Comparison of ENCODE assay signal across 26 mouse cellular contexts in the genomic region with DNA sequence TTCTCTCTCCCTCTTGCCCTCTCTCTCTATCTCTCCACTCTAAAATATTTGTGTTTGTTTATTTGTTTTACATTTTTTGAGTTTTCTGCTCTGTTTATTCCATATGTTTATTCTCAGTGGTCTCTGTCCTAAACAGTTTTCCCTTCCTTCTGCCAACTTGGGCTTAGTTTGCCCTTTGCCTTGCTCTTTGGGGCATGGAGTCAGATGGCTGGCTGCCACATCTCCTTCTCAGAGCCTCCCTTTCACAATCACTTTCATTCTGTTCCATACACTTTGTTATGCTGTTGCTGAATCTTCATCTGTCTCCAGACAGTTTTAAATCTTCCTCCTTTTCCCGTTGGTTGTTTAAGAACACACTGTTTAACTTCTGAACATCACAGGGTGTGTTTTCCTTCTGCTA. TPM values are rescaled to one million over a fixed set of nuclear protein-coding genes. Genes with fewer than 3 reads are reported as not detected.
DNase-seq lines count a peak whose midpoint lies in the region; ATAC-seq and TF ChIP-seq lines count a peak whose summit lies in the region.
"Had no signal": no experiment of that assay in that cellular context is flagged by ENCODE, and none has a peak within 500 bp of the region (broad histone marks: within the 10 kb centered on the region; RNA-seq: fewer than 3 reads in every experiment).

No protein-coding gene starts in this region.

- no peak for TF ChIP-seq EP300 in heart, adult 2 months (IDR thresholded peaks at IDR 0.05; ENCODE audit: insufficient read depth, low read depth, low read length)

- H3K9me3 ChIP-seq in lung, embryonic 14.5 days (ENCODE audit: low read depth, low read length), result no peaks in the 10 kb centered on the region
- H3K9me3 ChIP-seq in hindbrain, embryonic 11.5 days (ENCODE audit: control insufficient read depth, low read length), result no peaks in the 10 kb centered on the region
- H3K9me3 ChIP-seq: G1E; heart, embryonic 13.5 days; limb, embryonic 12.5 days; liver, embryonic 13.5 days; midbrain, embryonic 15.5 days; neural tube, embryonic 12.5 days had no signal

- WGBS in heart, adult 2 months, result 40% methylated on average over 1 of the region's 1 CpGs
- 38% methylated on average over 1 of the region's 1 CpGs for WGBS in lung, embryonic 14.5 days
- WGBS in lung, adult 2 months, result 46% methylated on average over 1 of the region's 1 CpGs
- 85% methylated on average over 1 of the region's 1 CpGs for WGBS in hindbrain, embryonic 11.5 days

- H3K4me2 ChIP-seq in lung, embryonic 14.5 days, result no peak overlapping the region
- no peak overlapping the region for H3K4me2 ChIP-seq in hindbrain, embryonic 11.5 days (replicated peaks; ENCODE audit: low read depth, low read length)
- H3K4me2 ChIP-seq: heart, embryonic 13.5 days; hindbrain, embryonic 14.5 days; limb, embryonic 12.5 days; liver, embryonic 13.5 days; midbrain, embryonic 15.5 days; neural tube, embryonic 12.5 days had no signal

- TF ChIP-seq CTCF in heart, adult 2 months (IDR thresholded peaks at IDR 0.05), result no peak
- no peak for TF ChIP-seq CTCF in lung, embryonic 14.5 days (IDR thresholded peaks at IDR 0.05; ENCODE audit: low read depth)
- TF ChIP-seq CTCF in lung, adult 2 months (IDR thresholded peaks at IDR 0.05; ENCODE audit: insufficient read depth, low read length), result no peak

- intact Hi-C loops in heart, adult 2 months (cut with DNase I), result loop anchor here (1.0 kb wide), 1 partner anchor 37 kb away; the partner anchor contains the start of gene Nxpe2

- peak overlapping the region; percentile 60 for H3K27ac ChIP-seq in heart, adult 2 months
- no peak overlapping the region for H3K27ac ChIP-seq in lung, embryonic 14.5 days (ENCODE audit: low read depth)
- peak overlapping the region; percentile 96 for H3K27ac ChIP-seq in brown adipose tissue, adult 24 weeks (replicated peaks; ENCODE audit: low read depth, low read length)
- H3K27ac ChIP-seq in hindbrain, embryonic 11.5 days (ENCODE audit: low read depth, low read length), result no peak overlapping the region
- H3K27ac ChIP-seq: heart, embryonic 13.5 days; hindbrain, embryonic 14.5 days; kidney, postnatal 0 days; limb, embryonic 12.5 days; liver, embryonic 13.5 days; macrophage; midbrain, embryonic 15.5 days; neural tube, embryonic 12.5 days had no signal

- H3K4me3 ChIP-seq in heart, adult 2 months, result peak overlapping the region; percentile 5
- H3K4me3 ChIP-seq in lung, embryonic 14.5 days (ENCODE audit: low read depth, low read length), result no peak overlapping the region
- no peak overlapping the region for H3K4me3 ChIP-seq in lung, adult 2 months (replicated peaks; ENCODE audit: extremely low read depth, low read depth, low read length)
- peak overlapping the region; percentile 46 for H3K4me3 ChIP-seq in brown adipose tissue, adult 24 weeks (ENCODE audit: insufficient read depth, low read depth, low read length)
- H3K4me3 ChIP-seq in hindbrain, embryonic 11.5 days (ENCODE audit: low read depth, low read length), result no peak overlapping the region
- H3K4me3 ChIP-seq: heart, embryonic 13.5 days; limb, embryonic 12.5 days; liver, embryonic 13.5 days; midbrain, embryonic 15.5 days; neural tube, embryonic 12.5 days had no signal

- no peak for ATAC-seq in lung, embryonic 14.5 days (ENCODE audit: insufficient read depth)
- no peak for ATAC-seq in hindbrain, embryonic 11.5 days (ENCODE audit: low FRiP score)
- ATAC-seq: forebrain, embryonic 14.5 days; inflammation-experienced regulatory T-cells, adult 6 months; midbrain, embryonic 15.5 days had no signal

- no peak for DNase-seq in heart, adult 2 months
- no peak for DNase-seq in heart, adult 11 months
- peak; percentile 44 for DNase-seq in lung, embryonic 14.5 days
- DNase-seq in lung, adult 2 months, result no peak
- no peak for DNase-seq in retina, embryonic 14.5 days (ENCODE audit: low spot score)
- no peak for DNase-seq in hindbrain, embryonic 11.5 days (ENCODE audit: low spot score)
- DNase-seq: B cell, adult 2 months; cerebellum, adult 9-10 months; gastrocnemius, postnatal 10 days; heart, adult 18-20 months; heart, postnatal 36 days; kidney, adult 2 months; liver, embryonic 13.5 days; retina, postnatal 1 day had no signal

- H3K36me3 ChIP-seq in heart, adult 2 months (ENCODE audit: control insufficient read depth, insufficient read depth, low read length), result peaks cover 12% of the 10 kb centered on the region
- no peaks in the 10 kb centered on the region for H3K36me3 ChIP-seq in lung, embryonic 14.5 days (ENCODE audit: insufficient read depth)
- no peaks in the 10 kb centered on the region for H3K36me3 ChIP-seq in hindbrain, embryonic 11.5 days (ENCODE audit: control insufficient read depth, insufficient read depth, low read length)
- H3K36me3 ChIP-seq: G1E; heart, embryonic 13.5 days; limb, embryonic 12.5 days; midbrain, embryonic 15.5 days; neural tube, embryonic 12.5 days had no signal

- no peaks in the 10 kb centered on the region for H3K79me2 ChIP-seq in heart, adult 2 months (replicated peaks; ENCODE audit: control insufficient read depth, insufficient read depth, low read length)

- no peaks in the 10 kb centered on the region for H3K27me3 ChIP-seq in heart, adult 2 months (ENCODE audit: control insufficient read depth, insufficient read depth, low read length)
- H3K27me3 ChIP-seq in lung, embryonic 14.5 days (ENCODE audit: insufficient read depth, low read length), result no peaks in the 10 kb centered on the region
- H3K27me3 ChIP-seq in hindbrain, embryonic 11.5 days (ENCODE audit: control insufficient read depth, insufficient read depth, low read length), result no peaks in the 10 kb centered on the region
- H3K27me3 ChIP-seq: CH12.LX; heart, embryonic 13.5 days; limb, embryonic 12.5 days; liver, embryonic 13.5 days; midbrain, embryonic 15.5 days; neural tube, embryonic 12.5 days had no signal

- peaks cover 2% of the 10 kb centered on the region; the same call in 1 of the 2 replicates for H3K4me1 ChIP-seq in heart, adult 2 months (ENCODE audit: control insufficient read depth, insufficient read depth, low read length)
- no peaks in the 10 kb centered on the region for H3K4me1 ChIP-seq in lung, embryonic 14.5 days (ENCODE audit: insufficient read depth)
- H3K4me1 ChIP-seq in lung, adult 2 months (ENCODE audit: control insufficient read depth, insufficient read depth, low read length), result peaks cover 4% of the 10 kb centered on the region
- H3K4me1 ChIP-seq in brown adipose tissue, adult 24 weeks (ENCODE audit: control insufficient read depth, insufficient read depth, insufficient read length, low read length), result peaks cover 2% of the 10 kb centered on the region
- 0 out of 2 replicates have a peak, but pooled peaks cover 2% of the 10 kb centered on the region for H3K4me1 ChIP-seq in hindbrain, embryonic 11.5 days (replicated peaks; ENCODE audit: control insufficient read depth, insufficient read depth, low read length)
- H3K4me1 ChIP-seq: heart, embryonic 13.5 days; limb, embryonic 12.5 days; liver, embryonic 13.5 days; midbrain, embryonic 15.5 days; neural tube, embryonic 12.5 days had no signal

- H3K9ac ChIP-seq in heart, adult 2 months (ENCODE audit: low read depth, low read length), result no peak overlapping the region
- H3K9ac ChIP-seq in lung, embryonic 14.5 days, result no peak overlapping the region
- H3K9ac ChIP-seq in hindbrain, embryonic 11.5 days (ENCODE audit: low read depth, low read length), result no peak overlapping the region
- H3K9ac ChIP-seq: heart, embryonic 13.5 days; hindbrain, embryonic 14.5 days; limb, embryonic 12.5 days; liver, embryonic 13.5 days; midbrain, embryonic 15.5 days; neural tube, embryonic 12.5 days had no signal

- TF ChIP-seq POLR2A in heart, adult 2 months (IDR thresholded peaks at IDR 0.05; ENCODE audit: insufficient read depth, low read depth, low read length), result no peak
- TF ChIP-seq POLR2A in lung, adult 2 months (IDR thresholded peaks at IDR 0.05; ENCODE audit: borderline replicate concordance, extremely low read depth, low read depth, low read length), result no peak

RNA-seq across cellular contexts. Expression of gene Nxpe2, which starts 37.4 kb away (rescaled TPM):
- 1 to 10 TPM; 1.8 to 2.1 TPM for total RNA-seq in heart, adult 2 months (2021)
- polyA plus RNA-seq in heart, adult 2 months (2012; rRNA removed), result 1.9 and 3.5 TPM in 2 replicates
- 0.99 and 1.1 TPM in 2 replicates for polyA plus RNA-seq in lung, embryonic 14.5 days (2014; fragmentation: Nextera tagmentation; extraction: Ambion mirVana)
- 3.0 and 3.1 TPM in 2 replicates for polyA plus RNA-seq in lung, adult 2 months (2012; rRNA removed)
- 0.54 and 2.2 TPM in 2 replicates for polyA plus RNA-seq in brown adipose tissue, adult 24 weeks (2012; ENCODE audit: insufficient read depth, insufficient read length, missing spikeins)
- 0.84 and 0.85 TPM in 2 replicates for polyA plus RNA-seq in hindbrain, embryonic 11.5 days (2014; fragmentation: Nextera tagmentation; extraction: Ambion mirVana)
- polyA plus RNA-seq: macrophage had no signal

Comparison
In these comparisons a context has a peak if more than half of its experiments do, and no peak if none do; other contexts are left out.
1. H3K27ac ChIP-seq: peak in heart, adult 2 months (single experiment) and brown adipose tissue, adult 24 weeks (single experiment); none in lung, embryonic 14.5 days (single experiment) and hindbrain, embryonic 11.5 days (single experiment).
2. H3K4me3 ChIP-seq: peak in heart, adult 2 months (single experiment) and brown adipose tissue, adult 24 weeks (single experiment); none in lung, embryonic 14.5 days (single experiment), lung, adult 2 months (single experiment) and hindbrain, embryonic 11.5 days (single experiment).